Mouse (Mus musculus): ENCODE results near the gene Ccr10. TPM values are rescaled to one million over a fixed set of nuclear protein-coding genes. Genes with fewer than 3 reads are reported as not detected.

The Ccr10 gene
- polyA plus RNA-seq, 1 experiment from 2014 or later: not detected

GRCm38 (mm10) chr11:101184984-101185383 is 9.7 kb upstream of the Ccr10 start:
- DNase-seq (ENCODE audit: extremely low spot score, low spot score): no peak
- no peak overlapping the region for H3K27ac ChIP-seq

GRCm38 (mm10) chr11:101182771-101183517 is 7.7 kb upstream of the Ccr10 start:
- Histone ChIP-seq H3K4me1 (peaks cover 21% of the 10 kb centered on the region), H3K27ac (no peak overlapping the region), H3K27me3 (ENCODE audit: poor library complexity, severe bottlenecking) (peaks cover 53% of the 10 kb centered on the region), H3K36me3 (replicated peaks) (no peaks in the 10 kb centered on the region), H3K9me3 (no peaks in the 10 kb centered on the region), H3K4me3 (no peak overlapping the region)
- WGBS: 83% methylated on average over 14 of the region's 14 CpGs
- no peak for DNase-seq (ENCODE audit: extremely low spot score, low spot score)

More at GRCm38 (mm10) chr11:101184984-101185383, 9.7 kb upstream of the Ccr10 start:
- Histone ChIP-seq H3K27me3 (ENCODE audit: poor library complexity, severe bottlenecking) (peaks cover 33% of the 10 kb centered on the region), H3K4me1 (peaks cover 32% of the 10 kb centered on the region), H3K4me3 (no peak overlapping the region), H3K9me3 (no peaks in the 10 kb centered on the region), H3K36me3 (replicated peaks) (no peaks in the 10 kb centered on the region)
- WGBS: 93% methylated on average over 12 of the region's 12 CpGs

GRCm38 (mm10) chr11:101181961-101182360 is 6.7 kb upstream of the Ccr10 start:
- Histone ChIP-seq H3K27ac (no peak overlapping the region), H3K27me3 (ENCODE audit: poor library complexity, severe bottlenecking) (peaks cover 62% of the 10 kb centered on the region), H3K9me3 (no peaks in the 10 kb centered on the region), H3K36me3 (replicated peaks) (no peaks in the 10 kb centered on the region), H3K4me3 (no peak overlapping the region), H3K4me1 (peaks cover 29% of the 10 kb centered on the region)
- WGBS: 93% methylated on average over 11 of the region's 11 CpGs
- DNase-seq (ENCODE audit: extremely low spot score, low spot score): no peak

GRCm38 (mm10) chr11:101180846-101181740 is 5.8 kb upstream of the Ccr10 start:
- H3K27ac ChIP-seq: no peak overlapping the region
- H3K36me3 ChIP-seq (replicated peaks): no peaks in the 10 kb centered on the region
- H3K4me1 ChIP-seq: peaks cover 38% of the 10 kb centered on the region
- no peaks in the 10 kb centered on the region for H3K9me3 ChIP-seq
- 40% methylated on average over 10 of the region's 10 CpGs for WGBS
- peak; percentile 62 for DNase-seq (ENCODE audit: extremely low spot score, low spot score)
- no peak overlapping the region for H3K4me3 ChIP-seq
- peaks cover 71% of the 10 kb centered on the region for H3K27me3 ChIP-seq (ENCODE audit: poor library complexity, severe bottlenecking)

GRCm38 (mm10) chr11:101180261-101180660 is 5.0 kb upstream of the Ccr10 start:
- H3K9me3 ChIP-seq: no peaks in the 10 kb centered on the region
- WGBS: 69% methylated on average over 17 of the region's 17 CpGs
- H3K27ac ChIP-seq: no peak overlapping the region
- peaks cover 46% of the 10 kb centered on the region for H3K4me1 ChIP-seq
- no peak for DNase-seq (ENCODE audit: extremely low spot score, low spot score)
- no peak overlapping the region for H3K4me3 ChIP-seq
- peaks cover 79% of the 10 kb centered on the region for H3K27me3 ChIP-seq (ENCODE audit: poor library complexity, severe bottlenecking)
- no peaks in the 10 kb centered on the region for H3K36me3 ChIP-seq (replicated peaks)

- H3K4me1 ChIP-seq: peaks cover 53% of the 10 kb centered on the region
- DNase-seq (ENCODE audit: extremely low spot score, low spot score): no peak
These were observed 4.1 kb upstream of the Ccr10 start for GRCm38 (mm10) chr11:101179306-101179705.

GRCm38 (mm10) chr11:101178061-101179058 is 3.1 kb upstream of the Ccr10 start:
- no peaks in the 10 kb centered on the region for H3K36me3 ChIP-seq (replicated peaks)
- H3K4me1 ChIP-seq: peaks cover 58% of the 10 kb centered on the region
- WGBS: 49% methylated on average over 36 of the region's 36 CpGs
- DNase-seq (ENCODE audit: extremely low spot score, low spot score): no peak
- H3K9me3 ChIP-seq: no peaks in the 10 kb centered on the region
- peaks cover 96% of the 10 kb centered on the region for H3K27me3 ChIP-seq (ENCODE audit: poor library complexity, severe bottlenecking)
- H3K4me3 ChIP-seq: peak overlapping the region; percentile 28
- H3K27ac ChIP-seq: no peak overlapping the region

More at GRCm38 (mm10) chr11:101179306-101179705, 4.1 kb upstream of the Ccr10 start:
- no peak overlapping the region for H3K27ac ChIP-seq
- H3K36me3 ChIP-seq (replicated peaks): no peaks in the 10 kb centered on the region
- H3K27me3 ChIP-seq (ENCODE audit: poor library complexity, severe bottlenecking): peaks cover 89% of the 10 kb centered on the region
- no peaks in the 10 kb centered on the region for H3K9me3 ChIP-seq
- no peak overlapping the region for H3K4me3 ChIP-seq
- WGBS: 81% methylated on average over 15 of the region's 15 CpGs

GRCm38 (mm10) chr11:101176933-101177773 is 1.9 kb upstream of the Ccr10 start:
- no peak for DNase-seq (ENCODE audit: extremely low spot score, low spot score)
- WGBS: 22% methylated on average over 22 of the region's 22 CpGs
- H3K4me3 ChIP-seq: peak overlapping the region; percentile 48
- H3K4me1 ChIP-seq: peaks cover 68% of the 10 kb centered on the region
- no peaks in the 10 kb centered on the region for H3K9me3 ChIP-seq
- no peak overlapping the region for H3K27ac ChIP-seq
- peaks cover 96% of the 10 kb centered on the region for H3K27me3 ChIP-seq (ENCODE audit: poor library complexity, severe bottlenecking)
- H3K36me3 ChIP-seq (replicated peaks): no peaks in the 10 kb centered on the region

- H3K36me3 ChIP-seq (replicated peaks): no peaks in the 10 kb centered on the region
- H3K4me1 ChIP-seq: peaks cover 78% of the 10 kb centered on the region
- H3K9me3 ChIP-seq: no peaks in the 10 kb centered on the region
- no peak overlapping the region for H3K27ac ChIP-seq
- DNase-seq (ENCODE audit: extremely low spot score, low spot score): no peak
- peak overlapping the region; percentile 48 for H3K4me3 ChIP-seq
- peaks cover 92% of the 10 kb centered on the region for H3K27me3 ChIP-seq (ENCODE audit: poor library complexity, severe bottlenecking)
- 1% methylated on average over 25 of the region's 25 CpGs for WGBS
These were observed 961 bp upstream of the Ccr10 start for GRCm38 (mm10) chr11:101176117-101176691.

- Histone ChIP-seq H3K27ac (no peak overlapping the region), H3K9me3 (no peaks in the 10 kb centered on the region), H3K4me1 (peaks cover 81% of the 10 kb centered on the region), H3K36me3 (replicated peaks) (no peaks in the 10 kb centered on the region), H3K27me3 (ENCODE audit: poor library complexity, severe bottlenecking) (peaks cover 95% of the 10 kb centered on the region), H3K4me3 (peak overlapping the region; percentile 48)
- 10% methylated on average over 11 of the region's 11 CpGs for WGBS
- no peak for DNase-seq (ENCODE audit: extremely low spot score, low spot score)
These were observed 433 bp upstream of the Ccr10 start for GRCm38 (mm10) chr11:101175636-101176116.

GRCm38 (mm10) chr11:101174389-101174745 is 876 bp downstream of the Ccr10 start:
- Histone ChIP-seq H3K4me1 (peaks cover 90% of the 10 kb centered on the region), H3K36me3 (replicated peaks) (no peaks in the 10 kb centered on the region), H3K27ac (peak overlapping the region; percentile 75), H3K4me3 (peak overlapping the region; percentile 43), H3K27me3 (ENCODE audit: poor library complexity, severe bottlenecking) (peaks cover 96% of the 10 kb centered on the region), H3K9me3 (no peaks in the 10 kb centered on the region)
- WGBS: 23% methylated on average over 9 of the region's 9 CpGs
- DNase-seq (ENCODE audit: extremely low spot score, low spot score): no peak
